Mouse (Mus musculus): ENCODE results near the gene Pltp. TPM values are rescaled to one million over a fixed set of nuclear protein-coding genes. Genes with fewer than 3 reads are reported as not detected.

Gene Pltp
- 123 and 129 TPM in 2 replicates for polyA plus RNA-seq (2015; fragmentation: Nextera tagmentation; extraction: Ambion mirVana)

- Histone ChIP-seq H3K4me1 (replicated peaks) (peaks cover 30% of the 10 kb centered on the region), H3K9me3 (no peaks in the 10 kb centered on the region), H3K27me3 (peaks cover 29% of the 10 kb centered on the region), H3K36me3 (no peaks in the 10 kb centered on the region), H3K9ac (peak within 1 kb of the TSS; percentile 32), H3K4me2 (peak within 1 kb of the TSS; percentile 98), H3K4me3 (peak within 1 kb of the TSS; percentile 51), H3K27ac (replicated peaks) (peak within 1 kb of the TSS; percentile 70)
- under 1% methylated on average over 47 of the region's 47 CpGs for WGBS
- ATAC-seq (ENCODE audit: low FRiP score, low read depth), result peak; percentile 75
Observed at GRCm38 (mm10) chr2:164857101-164857821, at the start of gene Pltp. TSS of gene Pltp (minus strand) at chr2:164857711.

- Histone ChIP-seq H3K9me3 (no peaks in the 10 kb centered on the region), H3K4me3 (no peak overlapping the region), H3K36me3 (peaks cover 72% of the 10 kb centered on the region), H3K4me1 (replicated peaks) (peaks cover 17% of the 10 kb centered on the region), H3K4me2 (no peak overlapping the region), H3K9ac (no peak overlapping the region), H3K27ac (replicated peaks) (no peak overlapping the region), H3K27me3 (no peaks in the 10 kb centered on the region)
- no peak for ATAC-seq (ENCODE audit: low FRiP score, low read depth)
- 98% methylated on average over 4 of the region's 4 CpGs for WGBS
Observed at GRCm38 (mm10) chr2:164906071-164906470, 48.6 kb upstream of the Pltp start.

DNA sequence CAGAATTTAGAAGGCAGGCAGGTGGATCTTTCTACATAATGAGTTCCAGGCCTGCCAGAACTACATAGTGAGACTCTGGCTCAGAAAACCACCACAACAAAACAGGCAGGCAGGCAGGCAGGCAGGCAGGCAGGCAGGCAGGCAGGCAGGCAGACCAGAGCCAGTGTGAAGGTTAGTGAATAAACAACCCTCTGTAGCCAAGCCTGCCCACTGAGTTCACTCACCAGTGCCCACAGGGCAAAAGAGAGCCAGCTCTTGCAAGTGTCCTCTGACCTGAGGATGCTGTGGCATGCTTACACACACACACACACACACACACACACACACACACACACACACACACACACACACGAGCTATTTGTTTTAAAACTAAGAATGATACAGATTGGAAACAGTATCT, 46.0 kb upstream of the Pltp start:
- H3K36me3 ChIP-seq, result peaks cover 92% of the 10 kb centered on the region
- WGBS, result 78% methylated on average over 1 of the region's 1 CpGs
- no peak overlapping the region for H3K4me2 ChIP-seq
- ATAC-seq (ENCODE audit: low FRiP score, low read depth), result no peak
- no peak overlapping the region for H3K9ac ChIP-seq
- H3K4me3 ChIP-seq, result no peak overlapping the region
- no peaks in the 10 kb centered on the region for H3K27me3 ChIP-seq
- no peaks in the 10 kb centered on the region for H3K9me3 ChIP-seq
- H3K27ac ChIP-seq (replicated peaks), result no peak overlapping the region
- H3K4me1 ChIP-seq (replicated peaks), result no peaks in the 10 kb centered on the region

DNA sequence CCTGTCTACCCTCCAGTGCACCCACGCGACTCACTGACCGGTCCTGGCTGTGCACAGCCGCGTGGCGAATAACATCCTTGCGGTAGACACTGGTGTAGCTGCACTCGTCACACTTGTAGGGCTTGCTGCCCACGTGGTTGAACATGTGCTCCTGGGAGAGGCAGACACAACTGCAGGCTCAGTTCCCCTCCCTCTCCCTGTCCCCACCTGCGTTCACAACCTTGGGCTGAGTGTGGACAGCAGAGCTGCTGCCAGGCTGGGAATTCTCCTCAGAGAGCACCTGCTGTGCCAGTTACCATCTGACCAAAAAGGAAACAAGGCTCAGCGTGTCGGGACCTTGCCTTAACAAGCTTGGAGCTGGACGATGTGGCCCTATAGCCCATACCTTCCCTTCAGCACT, 43.9 kb upstream of the Pltp start:
- no peaks in the 10 kb centered on the region for H3K4me1 ChIP-seq (replicated peaks)
- no peak overlapping the region for H3K4me2 ChIP-seq
- H3K9ac ChIP-seq, result no peak overlapping the region
- no peak overlapping the region for H3K4me3 ChIP-seq
- peaks cover 92% of the 10 kb centered on the region for H3K36me3 ChIP-seq
- WGBS, result 92% methylated on average over 13 of the region's 13 CpGs
- no peak overlapping the region for H3K27ac ChIP-seq (replicated peaks)
- no peak for ATAC-seq (ENCODE audit: low FRiP score, low read depth)
- no peaks in the 10 kb centered on the region for H3K9me3 ChIP-seq
- H3K27me3 ChIP-seq, result no peaks in the 10 kb centered on the region

- Histone ChIP-seq H3K4me1 (replicated peaks) (no peaks in the 10 kb centered on the region), H3K27ac (replicated peaks) (no peak overlapping the region), H3K9ac (no peak overlapping the region), H3K27me3 (no peaks in the 10 kb centered on the region), H3K36me3 (peaks cover 93% of the 10 kb centered on the region), H3K4me3 (no peak overlapping the region), H3K9me3 (no peaks in the 10 kb centered on the region), H3K4me2 (no peak overlapping the region)
- WGBS, result 93% methylated on average over 16 of the region's 16 CpGs
- no peak for ATAC-seq (ENCODE audit: low FRiP score, low read depth)
Observed at GRCm38 (mm10) chr2:164899723-164900459, 42.4 kb upstream of the Pltp start.

DNA sequence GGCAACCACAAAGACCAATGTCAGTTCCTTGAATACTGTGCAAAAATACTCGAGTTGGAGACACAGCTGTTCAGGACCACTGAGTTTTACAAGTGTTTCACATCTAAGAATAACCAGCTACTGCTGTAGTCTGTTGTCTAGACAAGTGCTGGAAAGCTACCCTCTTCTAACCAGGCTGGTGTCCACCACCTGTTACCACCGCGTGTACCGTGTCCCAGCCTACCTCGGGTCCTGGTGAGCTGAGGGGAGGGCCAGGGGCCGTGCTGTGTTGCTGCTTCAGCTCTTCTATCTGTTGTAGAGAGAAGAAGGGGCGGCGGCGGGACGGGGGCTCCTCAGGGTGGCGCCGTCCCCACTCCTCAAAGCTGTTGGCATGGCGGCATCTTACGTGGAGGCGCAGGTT, 41.5 kb upstream of the Pltp start:
- H3K36me3 ChIP-seq, result peaks cover 93% of the 10 kb centered on the region
- H3K9ac ChIP-seq, result no peak overlapping the region
- H3K27me3 ChIP-seq, result no peaks in the 10 kb centered on the region
- no peak for ATAC-seq (ENCODE audit: low FRiP score, low read depth)
- H3K4me2 ChIP-seq, result no peak overlapping the region
- no peak overlapping the region for H3K4me3 ChIP-seq
- H3K4me1 ChIP-seq (replicated peaks), result no peaks in the 10 kb centered on the region
- no peak overlapping the region for H3K27ac ChIP-seq (replicated peaks)
- WGBS, result 93% methylated on average over 15 of the region's 15 CpGs
- H3K9me3 ChIP-seq, result no peaks in the 10 kb centered on the region

DNA sequence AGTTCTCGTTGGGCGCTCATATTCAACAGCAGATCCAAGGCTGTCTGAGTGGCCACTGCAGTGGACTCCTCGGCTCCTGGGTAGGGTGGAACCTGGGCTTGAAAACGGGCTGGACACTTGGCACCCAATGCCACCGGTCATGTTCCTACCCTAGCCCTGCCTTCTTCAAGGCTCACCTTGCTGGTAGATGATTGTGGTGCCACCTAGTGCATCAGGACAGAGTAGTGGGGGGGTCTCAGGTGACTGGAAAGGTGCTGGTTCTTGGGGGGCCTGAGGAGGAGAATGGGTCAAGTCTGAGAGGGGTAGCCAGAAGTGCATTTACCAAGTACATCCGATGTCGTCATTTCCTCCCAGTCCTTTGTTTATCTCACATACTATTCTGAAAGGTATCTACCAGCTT, 40.5 kb upstream of the Pltp start:
- H3K27me3 ChIP-seq, result no peaks in the 10 kb centered on the region
- H3K27ac ChIP-seq (replicated peaks), result no peak overlapping the region
- H3K9ac ChIP-seq, result no peak overlapping the region
- no peaks in the 10 kb centered on the region for H3K9me3 ChIP-seq
- no peak for ATAC-seq (ENCODE audit: low FRiP score, low read depth)
- peaks cover 94% of the 10 kb centered on the region for H3K36me3 ChIP-seq
- H3K4me1 ChIP-seq (replicated peaks), result no peaks in the 10 kb centered on the region
- H3K4me2 ChIP-seq, result no peak overlapping the region
- WGBS, result 97% methylated on average over 7 of the region's 7 CpGs
- no peak overlapping the region for H3K4me3 ChIP-seq

- Histone ChIP-seq H3K36me3 (peaks cover 96% of the 10 kb centered on the region), H3K9ac (no peak overlapping the region), H3K27me3 (no peaks in the 10 kb centered on the region), H3K4me1 (replicated peaks) (no peaks in the 10 kb centered on the region), H3K4me2 (no peak overlapping the region), H3K27ac (replicated peaks) (no peak overlapping the region), H3K9me3 (no peaks in the 10 kb centered on the region), H3K4me3 (no peak overlapping the region)
- ATAC-seq (ENCODE audit: low FRiP score, low read depth), result no peak
- WGBS, result 89% methylated on average over 6 of the region's 6 CpGs
Observed at GRCm38 (mm10) chr2:164895885-164896284, 38.4 kb upstream of the Pltp start.

- Histone ChIP-seq H3K36me3 (peaks cover 96% of the 10 kb centered on the region), H3K4me2 (no peak overlapping the region), H3K27me3 (no peaks in the 10 kb centered on the region), H3K9ac (no peak overlapping the region), H3K27ac (replicated peaks) (no peak overlapping the region), H3K9me3 (no peaks in the 10 kb centered on the region), H3K4me3 (no peak overlapping the region), H3K4me1 (replicated peaks) (no peaks in the 10 kb centered on the region)
- WGBS, result 78% methylated on average over 1 of the region's 1 CpGs
- ATAC-seq (ENCODE audit: low FRiP score, low read depth), result no peak
Observed at GRCm38 (mm10) chr2:164894644-164895043, 37.1 kb upstream of the Pltp start.

GRCm38 (mm10) chr2:164894048-164894447, 36.5 kb upstream of the Pltp start:
- 64% methylated on average over 5 of the region's 5 CpGs for WGBS
- Histone ChIP-seq H3K9ac (no peak overlapping the region), H3K36me3 (peaks cover 96% of the 10 kb centered on the region), H3K27me3 (no peaks in the 10 kb centered on the region), H3K4me1 (replicated peaks) (no peaks in the 10 kb centered on the region), H3K4me2 (no peak overlapping the region), H3K9me3 (no peaks in the 10 kb centered on the region), H3K27ac (replicated peaks) (no peak overlapping the region), H3K4me3 (no peak overlapping the region)
- no peak for ATAC-seq (ENCODE audit: low FRiP score, low read depth)

- H3K9ac ChIP-seq, result no peak overlapping the region
- 86% methylated on average over 6 of the region's 6 CpGs for WGBS
- no peak overlapping the region for H3K27ac ChIP-seq (replicated peaks)
- H3K36me3 ChIP-seq, result peaks cover 96% of the 10 kb centered on the region
- H3K4me3 ChIP-seq, result no peak overlapping the region
- H3K4me1 ChIP-seq (replicated peaks), result no peaks in the 10 kb centered on the region
- ATAC-seq (ENCODE audit: low FRiP score, low read depth), result no peak
- H3K9me3 ChIP-seq, result no peaks in the 10 kb centered on the region
- no peaks in the 10 kb centered on the region for H3K27me3 ChIP-seq
- no peak overlapping the region for H3K4me2 ChIP-seq
Observed at GRCm38 (mm10) chr2:164892696-164893216, 35.2 kb upstream of the Pltp start.

GRCm38 (mm10) chr2:164891908-164892695, 34.6 kb upstream of the Pltp start:
- ATAC-seq (ENCODE audit: low FRiP score, low read depth), result no peak
- H3K4me3 ChIP-seq, result no peak overlapping the region
- H3K36me3 ChIP-seq, result peaks cover 96% of the 10 kb centered on the region
- H3K4me1 ChIP-seq (replicated peaks), result no peaks in the 10 kb centered on the region
- no peak overlapping the region for H3K27ac ChIP-seq (replicated peaks)
- no peak overlapping the region for H3K9ac ChIP-seq
- no peaks in the 10 kb centered on the region for H3K9me3 ChIP-seq
- 79% methylated on average over 15 of the region's 15 CpGs for whole genome bisulfite sequencing
- no peaks in the 10 kb centered on the region for H3K27me3 ChIP-seq
- no peak overlapping the region for H3K4me2 ChIP-seq
